Mouse (Mus musculus) G1E (cell line): ENCODE measurements at regions not wholly inside any gene's neighbourhood (a gene's known extent, or its start where the extent isn't known, plus 50 kb on each side); places are given as distances from the start of the nearest gene placed in this dataset.

Source experiments
- ATAC-seq: 2 replicates; pipeline ENCODE4 v1.8.0; 2016; ENCODE audit warnings: mild to moderate bottlenecking; ENCODE audit not compliant: insufficient number of reproducible peaks, poor library complexity, low FRiP score, severe bottlenecking; ENCODE audit errors: extremely low read depth
- DNase-seq: peaks from one replicate; pipeline ENCODE4 v3.0.0; 2012; ENCODE audit warnings: low spot score
- H3K27me3 ChIP-seq: 2 replicates; pipeline ENCODE4 v1.6.1; 2012; ENCODE audit warnings: mild to moderate bottlenecking, low read length, inconsistent platforms; ENCODE audit not compliant: insufficient read depth
- H3K36me3 ChIP-seq: replicated peaks from 2 replicates; pipeline ENCODE3; 2012; ENCODE audit warnings: mild to moderate bottlenecking, inconsistent platforms
- H3K4me1 ChIP-seq: 2 replicates; pipeline ENCODE4 v1.6.1; 2012; ENCODE audit warnings: low read depth, low read length, inconsistent platforms, mixed read lengths; ENCODE audit not compliant: insufficient read depth
- H3K4me3 ChIP-seq: 2 replicates; pipeline ENCODE4 v1.5.1; 2012; ENCODE audit warnings: low read depth, mild to moderate bottlenecking, inconsistent platforms, low read length, moderate library complexity, mixed read lengths
- H3K9me3 ChIP-seq: replicated peaks from 2 replicates; pipeline ENCODE4 v1.6.1; 2012; ENCODE audit warnings: inconsistent platforms
- CTCF ChIP-seq: IDR thresholded peaks from 2 replicates; pipeline ENCODE4 v1.5.1; 2012; ENCODE audit warnings: low read depth, low read length, inconsistent platforms, mixed read lengths
- GATA1 ChIP-seq: IDR thresholded peaks from 2 replicates; pipeline ENCODE4 v1.6.1; 2012; ENCODE audit warnings: borderline replicate concordance, low read length, inconsistent platforms, mixed read lengths
- GATA2 ChIP-seq: IDR thresholded peaks from 2 replicates; pipeline ENCODE4 v1.6.1; 2012; ENCODE audit warnings: low read depth, low read length, inconsistent platforms, borderline replicate concordance
- POLR2AphosphoS5 ChIP-seq: IDR thresholded peaks from 2 replicates; pipeline ENCODE4 v1.6.1; 2012; ENCODE audit warnings: low read depth, low read length, inconsistent platforms; ENCODE audit not compliant: insufficient replicate concordance
- TAL1 ChIP-seq: conservative IDR thresholded peaks from 2 replicates; pipeline ENCODE4 v1.6.1; 2012; ENCODE audit warnings: low read depth, low read length, inconsistent platforms, mixed read lengths

- no peaks in the 10 kb centered on the region for H3K4me1 ChIP-seq
- ATAC-seq (no peak), DNase-seq (no peak)
- H3K4me3 ChIP-seq, result no peak overlapping the region
- H3K27me3 ChIP-seq, result no peaks in the 10 kb centered on the region
- no peaks in the 10 kb centered on the region for H3K36me3 ChIP-seq
- no peak for TF ChIP-seq POLR2AphosphoS5
- TF ChIP-seq CTCF, result no peak
- TF ChIP-seq TAL1, result no peak
- no peak for TF ChIP-seq GATA2
- TF ChIP-seq GATA1, result no peak
- H3K9me3 ChIP-seq, result peaks cover 68% of the 10 kb centered on the region
Observed at GRCm38 (mm10) chr1:190048521-190049170, 121.9 kb downstream of the Prox1 start.

GRCm38 (mm10) chr1:190047201-190047600, 123.3 kb downstream of the Prox1 start:
- no peak for TF ChIP-seq GATA1
- no peak for TF ChIP-seq TAL1
- TF ChIP-seq POLR2AphosphoS5, result no peak
- no peak for TF ChIP-seq GATA2
- no peak for TF ChIP-seq CTCF
- ATAC-seq, result no peak
- Histone ChIP-seq H3K9me3 (peaks cover 73% of the 10 kb centered on the region), H3K36me3 (no peaks in the 10 kb centered on the region), H3K4me1 (no peaks in the 10 kb centered on the region), H3K27me3 (no peaks in the 10 kb centered on the region), H3K4me3 (no peak overlapping the region)
- DNase-seq, result no peak

- no peak for DNase-seq
- H3K4me3 ChIP-seq, result no peak overlapping the region
- no peak for ATAC-seq
- no peaks in the 10 kb centered on the region for H3K4me1 ChIP-seq
- TF ChIP-seq TAL1 (no peak), POLR2AphosphoS5 (no peak), GATA1 (no peak), CTCF (no peak), GATA2 (no peak)
- no peaks in the 10 kb centered on the region for H3K27me3 ChIP-seq
- no peaks in the 10 kb centered on the region for H3K36me3 ChIP-seq
- peaks cover 73% of the 10 kb centered on the region for H3K9me3 ChIP-seq
Observed at GRCm38 (mm10) chr1:190045797-190046196, 123.6 kb upstream of the Smyd2 start.

- Histone ChIP-seq H3K27me3 (no peaks in the 10 kb centered on the region), H3K4me1 (no peaks in the 10 kb centered on the region), H3K9me3 (peaks cover 73% of the 10 kb centered on the region), H3K4me3 (no peak overlapping the region), H3K36me3 (no peaks in the 10 kb centered on the region)
- DNase-seq (no peak), ATAC-seq (no peak)
- TF ChIP-seq CTCF (no peak), GATA1 (no peak), TAL1 (no peak), POLR2AphosphoS5 (no peak), GATA2 (no peak)
Observed at GRCm38 (mm10) chr1:190044036-190044435, 121.9 kb upstream of the Smyd2 start.

GRCm38 (mm10) chr1:190043156-190043555, 121.0 kb upstream of the Smyd2 start:
- H3K4me1 ChIP-seq, result no peaks in the 10 kb centered on the region
- H3K4me3 ChIP-seq, result no peak overlapping the region
- no peaks in the 10 kb centered on the region for H3K36me3 ChIP-seq
- DNase-seq (no peak), ATAC-seq (no peak)
- H3K9me3 ChIP-seq, result peaks cover 73% of the 10 kb centered on the region
- no peaks in the 10 kb centered on the region for H3K27me3 ChIP-seq
- no peak for TF ChIP-seq POLR2AphosphoS5
- TF ChIP-seq TAL1, result no peak
- TF ChIP-seq CTCF, result no peak

GRCm38 (mm10) chr1:190042197-190042596, 120.0 kb upstream of the Smyd2 start:
- TF ChIP-seq CTCF, result no peak
- TF ChIP-seq GATA2, result no peak
- no peak for TF ChIP-seq GATA1
- no peak for TF ChIP-seq TAL1
- TF ChIP-seq POLR2AphosphoS5, result no peak
- no peaks in the 10 kb centered on the region for H3K4me1 ChIP-seq
- H3K4me3 ChIP-seq, result no peak overlapping the region
- DNase-seq (no peak), ATAC-seq (no peak)
- H3K9me3 ChIP-seq, result peaks cover 70% of the 10 kb centered on the region
- no peaks in the 10 kb centered on the region for H3K36me3 ChIP-seq
- no peaks in the 10 kb centered on the region for H3K27me3 ChIP-seq

GRCm38 (mm10) chr1:190041096-190041706, 119.0 kb upstream of the Smyd2 start:
- DNase-seq (no peak), ATAC-seq (no peak)
- Histone ChIP-seq H3K9me3 (peaks cover 69% of the 10 kb centered on the region), H3K4me1 (no peaks in the 10 kb centered on the region), H3K4me3 (no peak overlapping the region), H3K27me3 (no peaks in the 10 kb centered on the region), H3K36me3 (no peaks in the 10 kb centered on the region)
- TF ChIP-seq GATA1, result no peak
- no peak for TF ChIP-seq CTCF
- no peak for TF ChIP-seq TAL1
- TF ChIP-seq GATA2, result no peak
- TF ChIP-seq POLR2AphosphoS5, result no peak
